Mouse (Mus musculus) midbrain, embryonic 12.5 days (tissue): Measurements from ENCODE around the gene Timm17a. TPM values are rescaled to one million over a fixed set of nuclear protein-coding genes. Genes with fewer than 3 reads are reported as not detected.
A peak's percentile ranks its signal among the peaks of the same experiment; 100 is the strongest.

Source experiments
- ATAC-seq: fragments of 200-750 bp; cut with Nextera tagmentation; 2 replicates; pipeline ENCODE4 v1.8.0; 2017; ENCODE audit warnings: low read depth, moderate TSS enrichment, moderate library complexity; ENCODE audit not compliant: low FRiP score
- H3K27ac ChIP-seq: fragments of 300-500 bp; sonication (generic); replicated peaks from 2 replicates; pipeline ENCODE4 v1.5.1; 2016; ENCODE audit warnings: mild to moderate bottlenecking
- H3K27me3 ChIP-seq: fragments of 300-500 bp; sonication (generic); 2 replicates; pipeline ENCODE4 v1.6.1; 2016; ENCODE audit warnings: mild to moderate bottlenecking
- H3K36me3 ChIP-seq: fragments of 300-500 bp; sonication (generic); 2 replicates; pipeline ENCODE4 v1.6.1; 2016
- H3K4me1 ChIP-seq: fragments of 300-500 bp; sonication (generic); 2 replicates; pipeline ENCODE4 v1.6.1; 2016
- H3K4me2 ChIP-seq: fragments of 300-500 bp; sonication (generic); replicated peaks from 2 replicates; pipeline ENCODE4 v1.6.1; 2016; ENCODE audit warnings: mild to moderate bottlenecking, moderate library complexity
- H3K4me3 ChIP-seq: fragments of 300-500 bp; sonication (generic); 2 replicates; pipeline ENCODE4 v1.5.1; 2016; ENCODE audit warnings: mild to moderate bottlenecking
- H3K9ac ChIP-seq: fragments of 300-500 bp; sonication (generic); replicated peaks from 2 replicates; pipeline ENCODE4 v1.6.1; 2016; ENCODE audit warnings: mild to moderate bottlenecking, moderate library complexity
- H3K9me3 ChIP-seq: fragments of 300-500 bp; sonication (generic); 2 replicates; pipeline ENCODE4 v1.6.1; 2016; ENCODE audit warnings: mild to moderate bottlenecking
- WGBS: fragments of 180-500 bp; shearing (Covaris S2); methylation state at CpG from one replicate; pipeline ENCODE4 v1.1.7; 2016; 5-methylcytosine and 5-hydroxymethylcytosine counted together
- polyA plus RNA-seq: library from polyadenylated mRNA; unstranded; fragments of >200 nt; fragmentation: Nextera tagmentation; extraction: Ambion mirVana; gene quantifications from 2 replicates; pipeline ENCODE4 v1.2.1, GENCODE M21; 2016

Gene Timm17a
- polyA plus RNA-seq, 1 experiment from 2014 or later, result 162 TPM

GRCm38 (mm10) chr1:135267663-135268446, 45.7 kb downstream of the Timm17a start:
- Histone ChIP-seq H3K9ac (no peak overlapping the region), H3K9me3 (no peaks in the 10 kb centered on the region), H3K4me1 (no peaks in the 10 kb centered on the region), H3K36me3 (peaks cover 77% of the 10 kb centered on the region), H3K4me2 (no peak overlapping the region), H3K4me3 (no peak overlapping the region), H3K27ac (no peak overlapping the region), H3K27me3 (no peaks in the 10 kb centered on the region)
- 90% methylated on average over 10 of the region's 10 CpGs for WGBS
- ATAC-seq, result no peak

DNA sequence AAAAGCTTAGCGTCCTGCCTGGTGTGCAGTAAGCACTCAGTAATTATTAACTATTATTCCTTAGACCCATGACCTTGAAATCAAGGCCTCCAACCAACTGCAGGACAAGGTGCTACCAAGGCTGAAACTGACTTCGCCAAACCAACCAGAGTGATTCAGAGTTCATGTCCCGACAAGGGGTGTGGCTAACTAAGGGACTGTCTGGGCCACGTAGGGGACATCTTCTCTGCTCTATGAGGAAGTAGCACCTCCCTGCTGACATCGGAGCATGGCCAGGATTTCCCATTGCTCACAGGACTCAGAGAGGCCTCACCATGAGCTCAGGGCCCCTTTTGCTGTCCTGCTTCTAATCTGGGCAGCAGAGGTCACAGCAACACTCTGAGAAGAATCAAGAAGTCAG, 47.7 kb downstream of the Timm17a start:
- H3K36me3 ChIP-seq, result peaks cover 71% of the 10 kb centered on the region

GRCm38 (mm10) chr1:135263316-135263715, 50.3 kb downstream of the Timm17a start:
- Histone ChIP-seq H3K36me3 (peaks cover 62% of the 10 kb centered on the region), H3K27me3 (no peaks in the 10 kb centered on the region), H3K4me2 (no peak overlapping the region), H3K27ac (no peak overlapping the region), H3K4me1 (peaks cover 7% of the 10 kb centered on the region), H3K9me3 (no peaks in the 10 kb centered on the region), H3K9ac (no peak overlapping the region), H3K4me3 (no peak overlapping the region)
- 93% methylated on average over 9 of the region's 9 CpGs for whole genome bisulfite sequencing
- no peak for ATAC-seq

More for the DNA sequence above, 47.7 kb downstream of the Timm17a start:
- H3K4me2 ChIP-seq, result no peak overlapping the region
- H3K4me3 ChIP-seq, result no peak overlapping the region
- no peak overlapping the region for H3K27ac ChIP-seq
- WGBS, result 88% methylated on average over 5 of the region's 5 CpGs
- no peak for ATAC-seq
- no peaks in the 10 kb centered on the region for H3K27me3 ChIP-seq
- no peaks in the 10 kb centered on the region for H3K9me3 ChIP-seq
- no peak overlapping the region for H3K9ac ChIP-seq
- no peaks in the 10 kb centered on the region for H3K4me1 ChIP-seq

DNA sequence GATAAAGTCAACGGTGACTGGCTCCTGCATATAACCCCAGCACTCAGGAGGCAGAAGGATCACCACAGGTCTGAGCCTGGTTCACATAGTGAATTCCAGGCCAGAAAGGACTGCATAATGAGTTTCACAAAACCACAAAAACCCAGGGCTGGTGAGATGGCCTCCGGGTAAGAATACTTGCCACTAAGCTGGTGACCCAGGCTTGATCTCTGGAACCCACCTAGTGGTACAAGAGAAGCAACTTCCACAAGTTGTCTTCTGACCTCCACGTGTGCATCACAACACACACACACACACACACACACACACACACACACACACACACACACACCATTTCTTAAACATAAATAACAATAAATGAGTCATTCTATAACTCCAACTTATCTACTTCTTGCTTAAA, 51.2 kb downstream of the Timm17a start:
- Histone ChIP-seq H3K36me3 (peaks cover 56% of the 10 kb centered on the region), H3K9ac (no peak overlapping the region), H3K4me1 (peaks cover 10% of the 10 kb centered on the region), H3K4me3 (no peak overlapping the region), H3K27ac (no peak overlapping the region), H3K9me3 (no peaks in the 10 kb centered on the region), H3K27me3 (peaks cover 8% of the 10 kb centered on the region; the same call in 1 of the 2 replicates), H3K4me2 (no peak overlapping the region)
- WGBS, result 84% methylated on average over 3 of the region's 3 CpGs
- no peak for ATAC-seq

GRCm38 (mm10) chr1:135260931-135261330, 52.6 kb downstream of the Timm17a start:
- Histone ChIP-seq H3K4me3 (no peak overlapping the region), H3K4me1 (peaks cover 10% of the 10 kb centered on the region), H3K36me3 (peaks cover 43% of the 10 kb centered on the region), H3K27me3 (peaks cover 10% of the 10 kb centered on the region; the same call in 1 of the 2 replicates), H3K4me2 (no peak overlapping the region), H3K27ac (no peak overlapping the region), H3K9me3 (no peaks in the 10 kb centered on the region), H3K9ac (no peak overlapping the region)
- 73% methylated on average over 6 of the region's 6 CpGs for WGBS
- ATAC-seq, result no peak

GRCm38 (mm10) chr1:135259128-135259436, 54.5 kb downstream of the Timm17a start:
- Histone ChIP-seq H3K4me2 (peak overlapping the region; percentile 47), H3K9ac (peak overlapping the region; percentile 11; the same call in 1 of the 2 replicates), H3K36me3 (peaks cover 25% of the 10 kb centered on the region), H3K4me1 (peaks cover 10% of the 10 kb centered on the region), H3K27ac (0 out of 2 replicates have a peak overlapping the region, but pooled peaks have one; percentile 11), H3K4me3 (peak overlapping the region; percentile 13; the same call in 1 of the 2 replicates), H3K27me3 (peaks cover 10% of the 10 kb centered on the region; the same call in 1 of the 2 replicates), H3K9me3 (no peaks in the 10 kb centered on the region)
- peak; percentile 74; the same call in 1 of the 2 replicates for ATAC-seq
- WGBS, result 1% methylated on average over 10 of the region's 10 CpGs

- H3K9ac ChIP-seq, result peak within 1 kb of the TSS; percentile 17; the same call in 1 of the 2 replicates
- H3K36me3 ChIP-seq, result peaks cover 19% of the 10 kb centered on the region
- WGBS, result 5% methylated on average over 19 of the region's 19 CpGs
- H3K27me3 ChIP-seq, result peaks cover 10% of the 10 kb centered on the region; the same call in 1 of the 2 replicates
- ATAC-seq, result peak; percentile 39
- peak within 1 kb of the TSS; percentile 47 for H3K4me2 ChIP-seq
- peak within 1 kb of the TSS; percentile 13; the same call in 1 of the 2 replicates for H3K4me3 ChIP-seq
- H3K9me3 ChIP-seq, result no peaks in the 10 kb centered on the region
- H3K4me1 ChIP-seq, result peaks cover 10% of the 10 kb centered on the region
- 0 out of 2 replicates have a peak within 1 kb of the TSS, but pooled peaks have one; percentile 11 for H3K27ac ChIP-seq
These were observed 55.0 kb downstream of the Timm17a start, which contains the start of gene Elf3 for GRCm38 (mm10) chr1:135258380-135259127. TSS of gene Elf3 (minus strand) at chr1:135258568.

- no peak overlapping the region for H3K27ac ChIP-seq
- H3K27me3 ChIP-seq, result peaks cover 10% of the 10 kb centered on the region; the same call in 1 of the 2 replicates
- no peak overlapping the region for H3K4me2 ChIP-seq
- 81% methylated on average over 6 of the region's 6 CpGs for WGBS
- H3K36me3 ChIP-seq, result no peaks in the 10 kb centered on the region
- no peaks in the 10 kb centered on the region for H3K9me3 ChIP-seq
- ATAC-seq, result no peak
- H3K9ac ChIP-seq, result no peak overlapping the region
- peaks cover 10% of the 10 kb centered on the region for H3K4me1 ChIP-seq
- H3K4me3 ChIP-seq, result no peak overlapping the region
These were observed 57.3 kb downstream of the Timm17a start for GRCm38 (mm10) chr1:135256299-135256698.

- Histone ChIP-seq H3K4me2 (no peak overlapping the region), H3K4me3 (no peak overlapping the region), H3K9me3 (no peaks in the 10 kb centered on the region), H3K4me1 (peaks cover 6% of the 10 kb centered on the region; the same call in 1 of the 2 replicates), H3K9ac (no peak overlapping the region), H3K27ac (no peak overlapping the region), H3K27me3 (peaks cover 22% of the 10 kb centered on the region), H3K36me3 (no peaks in the 10 kb centered on the region)
- 65% methylated on average over 4 of the region's 4 CpGs for WGBS
- ATAC-seq, result no peak
These were observed 60.7 kb downstream of the Timm17a start for GRCm38 (mm10) chr1:135252854-135253253.

GRCm38 (mm10) chr1:135251405-135251804, 62.2 kb downstream of the Timm17a start:
- H3K27ac ChIP-seq, result no peak overlapping the region

DNA sequence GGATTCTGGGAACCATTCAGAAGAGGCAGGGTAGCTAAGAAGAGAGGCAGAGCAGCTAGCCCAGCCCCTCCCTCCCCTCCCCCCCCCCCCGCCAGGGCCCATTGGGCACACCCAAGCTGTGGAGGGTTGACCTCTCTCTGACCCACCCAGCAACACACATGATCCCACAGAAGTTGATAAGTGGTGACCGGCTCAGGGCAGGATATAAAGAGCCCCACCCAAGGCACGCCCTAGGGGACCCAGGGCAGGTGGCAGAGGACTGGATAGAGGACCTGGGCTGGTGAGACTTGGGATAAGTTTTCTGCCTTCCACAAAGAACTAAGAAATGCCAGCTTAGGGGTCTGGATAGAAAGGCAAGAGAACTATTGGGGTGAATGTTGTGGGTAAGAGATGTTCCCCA, 62.9 kb downstream of the Timm17a start:
- ATAC-seq, result no peak
- Histone ChIP-seq H3K9ac (no peak overlapping the region), H3K9me3 (no peaks in the 10 kb centered on the region), H3K4me2 (no peak overlapping the region), H3K4me1 (peaks cover 6% of the 10 kb centered on the region; the same call in 1 of the 2 replicates), H3K36me3 (no peaks in the 10 kb centered on the region), H3K4me3 (no peak overlapping the region), H3K27ac (no peak overlapping the region), H3K27me3 (peaks cover 15% of the 10 kb centered on the region)
- WGBS, result 92% methylated on average over 2 of the region's 3 CpGs

More at GRCm38 (mm10) chr1:135251405-135251804, 62.2 kb downstream of the Timm17a start:
- Histone ChIP-seq H3K9ac (no peak overlapping the region), H3K4me1 (peaks cover 6% of the 10 kb centered on the region; the same call in 1 of the 2 replicates), H3K4me2 (no peak overlapping the region), H3K9me3 (no peaks in the 10 kb centered on the region), H3K4me3 (no peak overlapping the region), H3K27me3 (peaks cover 15% of the 10 kb centered on the region), H3K36me3 (no peaks in the 10 kb centered on the region)
- 91% methylated on average over 8 of the region's 8 CpGs for WGBS
- no peak for ATAC-seq
